ENCODE assay signal across 14 mouse cellular contexts in genomic region chr1:177010607-177011302, GRCm38 (mm10).
DNase-seq lines count a peak whose midpoint lies in the region; ATAC-seq lines count a peak whose summit lies in the region.
"Had no signal": no experiment of that assay in that cellular context is flagged by ENCODE, and none has a peak within 500 bp of the region (broad histone marks: within the 10 kb centered on the region; RNA-seq: fewer than 3 reads in every experiment).

No protein-coding gene starts in this region.

- peaks cover 12% of the 10 kb centered on the region for H3K4me1 ChIP-seq in embryonic facial prominence, embryonic 14.5 days (ENCODE audit: control insufficient read depth, insufficient read depth, low read length)
- peaks cover 21% of the 10 kb centered on the region for H3K4me1 ChIP-seq in hindbrain, embryonic 14.5 days (replicated peaks; ENCODE audit: control insufficient read depth, insufficient read depth, low read length)
- peaks cover 15% of the 10 kb centered on the region for H3K4me1 ChIP-seq in midbrain, embryonic 16.5 days (ENCODE audit: control insufficient read depth, insufficient read depth, low read length)

- peak overlapping the region; percentile 52; the same call in 1 of the 2 replicates for H3K27ac ChIP-seq in embryonic facial prominence, embryonic 14.5 days (replicated peaks; ENCODE audit: low read depth, low read length)
- peak overlapping the region; percentile 55 for H3K27ac ChIP-seq in hindbrain, embryonic 14.5 days
- peak overlapping the region; percentile 30 for H3K27ac ChIP-seq in midbrain, embryonic 16.5 days (ENCODE audit: low read length)

- H3K9me3 ChIP-seq in embryonic facial prominence, embryonic 14.5 days (ENCODE audit: control insufficient read depth, low read length) = no peaks in the 10 kb centered on the region
- no peaks in the 10 kb centered on the region for H3K9me3 ChIP-seq in hindbrain, embryonic 14.5 days (ENCODE audit: control insufficient read depth, low read length)
- 0 out of 2 replicates have a peak, but pooled peaks cover 2% of the 10 kb centered on the region for H3K9me3 ChIP-seq in midbrain, embryonic 16.5 days (replicated peaks; ENCODE audit: control insufficient read depth, low read length, poor library complexity, severe bottlenecking)

- no peak overlapping the region for H3K4me2 ChIP-seq in embryonic facial prominence, embryonic 14.5 days (ENCODE audit: low read depth, low read length)
- H3K4me2 ChIP-seq in hindbrain, embryonic 14.5 days (replicated peaks) = no peak overlapping the region
- H3K4me2 ChIP-seq in midbrain, embryonic 16.5 days (ENCODE audit: low read length) = no peak overlapping the region
- H3K4me2 ChIP-seq: lung, embryonic 14.5 days had no signal

- no peak overlapping the region for H3K9ac ChIP-seq in embryonic facial prominence, embryonic 14.5 days (ENCODE audit: low read depth, low read length)
- H3K9ac ChIP-seq in hindbrain, embryonic 14.5 days = no peak overlapping the region
- peak overlapping the region; percentile 6; the same call in 1 of the 2 replicates for H3K9ac ChIP-seq in midbrain, embryonic 16.5 days (ENCODE audit: low read depth, low read length)
- H3K9ac ChIP-seq: lung, embryonic 14.5 days had no signal

- DNase-seq in heart, adult 11 months = peak; percentile 84
- DNase-seq in heart, postnatal 10 days = no peak
- DNase-seq in embryonic facial prominence, embryonic 14.5 days (ENCODE audit: low spot score) = no peak
- no peak for DNase-seq in hindbrain, embryonic 14.5 days (ENCODE audit: low spot score)
- no peak for DNase-seq in left cerebral cortex, adult 11 months (ENCODE audit: low spot score)
- DNase-seq in liver = no peak
- no peak for DNase-seq in gastrocnemius, postnatal 25 days
- DNase-seq: cerebellum, adult 8-10 months; gastrocnemius, postnatal 14 days; kidney, adult 18-20 months; lung, embryonic 14.5 days; spleen, adult 18-20 months had no signal

- intact Hi-C loops in heart, postnatal 10 days (cut with DNase I) = no loop called here

- H3K27me3 ChIP-seq in embryonic facial prominence, embryonic 14.5 days (replicated peaks; ENCODE audit: control insufficient read depth, insufficient read depth, low read length) = no peaks in the 10 kb centered on the region
- H3K27me3 ChIP-seq in hindbrain, embryonic 14.5 days (ENCODE audit: control insufficient read depth, insufficient read depth, low read length) = no peaks in the 10 kb centered on the region
- H3K27me3 ChIP-seq in midbrain, embryonic 16.5 days (ENCODE audit: control insufficient read depth, insufficient read depth, low read depth, low read length) = no peaks in the 10 kb centered on the region

- no peaks in the 10 kb centered on the region for H3K36me3 ChIP-seq in embryonic facial prominence, embryonic 14.5 days (ENCODE audit: control insufficient read depth, insufficient read depth, low read length)
- no peaks in the 10 kb centered on the region for H3K36me3 ChIP-seq in hindbrain, embryonic 14.5 days (replicated peaks; ENCODE audit: control insufficient read depth, insufficient read depth)
- H3K36me3 ChIP-seq in midbrain, embryonic 16.5 days (ENCODE audit: control insufficient read depth, insufficient read depth, low read length) = no peaks in the 10 kb centered on the region

- WGBS in embryonic facial prominence, embryonic 14.5 days = 45% methylated on average over 6 of the region's 6 CpGs
- WGBS in hindbrain, embryonic 14.5 days = 44% methylated on average over 6 of the region's 6 CpGs
- WGBS in midbrain, embryonic 16.5 days = 27% methylated on average over 6 of the region's 6 CpGs

- ATAC-seq in embryonic facial prominence, embryonic 14.5 days (ENCODE audit: low read depth) = peak; percentile 9; the same call in 1 of the 2 replicates
- no peak for ATAC-seq in hindbrain, embryonic 14.5 days (ENCODE audit: low FRiP score)
- ATAC-seq in midbrain, embryonic 16.5 days = peak; percentile 2; the same call in 1 of the 2 replicates
- ATAC-seq: activated CD4-positive, CD25-positive, alpha-beta regulatory T cell, adult 4 months had no signal

- no peak overlapping the region for H3K4me3 ChIP-seq in embryonic facial prominence, embryonic 14.5 days (ENCODE audit: low read depth, low read length)
- H3K4me3 ChIP-seq in hindbrain, embryonic 14.5 days (replicated peaks; ENCODE audit: low read length) = no peak overlapping the region
- no peak overlapping the region for H3K4me3 ChIP-seq in midbrain, embryonic 16.5 days (ENCODE audit: low read depth, low read length)
